Mouse (Mus musculus) thymus, adult 2 months (tissue): Measurements from ENCODE around the gene Myrf.

Experiments used
- CTCF ChIP-seq: fragments of 200-500 bp; IDR thresholded peaks from 2 replicates; pipeline ENCODE4 v1.5.1; 2012; ENCODE audit warnings: mild to moderate bottlenecking, control low read depth, low read length, moderate library complexity, borderline replicate concordance; ENCODE audit not compliant: control insufficient read depth, poor library complexity, insufficient read depth; ENCODE audit errors: extremely low read depth
- POLR2A ChIP-seq: fragments of 200-500 bp; IDR thresholded peaks from 2 replicates; pipeline ENCODE4 v1.6.1; 2012; ENCODE audit warnings: mild to moderate bottlenecking, low read length, control low read depth, moderate library complexity; ENCODE audit not compliant: control insufficient read depth, poor library complexity, insufficient read depth; ENCODE audit errors: extremely low read depth

GRCm38 (mm10) chr19:10208851-10209250 lies 31.7 kb downstream of the Myrf start:
- TF ChIP-seq POLR2A (no peak), CTCF (no peak)
